Mouse (Mus musculus): Measurements from ENCODE around the gene Il9.
A peak's percentile ranks its signal among the peaks of the same experiment; 100 is the strongest.

Il9 gene

GRCm38 (mm10) chr13:56471951-56472350, 10.1 kb downstream of the Il9 start:
- no peak for DNase-seq (ENCODE audit: extremely low spot score, low spot score)

DNA sequence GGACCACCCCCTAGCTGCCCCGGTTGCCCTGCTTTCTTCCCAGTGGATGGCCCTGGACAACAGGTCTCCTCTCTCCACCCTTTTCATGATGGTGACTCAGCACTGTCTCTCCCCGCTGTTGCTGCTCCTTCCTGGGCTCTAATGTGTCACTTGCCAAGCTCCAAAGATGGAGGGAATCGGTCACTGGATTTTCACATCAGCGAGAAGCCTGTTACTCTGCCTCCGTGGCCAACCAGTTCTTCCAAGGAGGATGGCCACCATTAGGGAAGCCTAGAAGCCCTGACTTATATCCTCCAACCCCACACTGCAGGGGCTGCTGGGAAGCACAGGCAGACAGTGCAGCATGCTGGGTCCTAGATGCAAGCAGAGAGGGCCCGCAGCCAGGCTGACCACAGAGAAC, 10.8 kb downstream of the Il9 start:
- DNase-seq (ENCODE audit: extremely low spot score, low spot score) = no peak

DNA sequence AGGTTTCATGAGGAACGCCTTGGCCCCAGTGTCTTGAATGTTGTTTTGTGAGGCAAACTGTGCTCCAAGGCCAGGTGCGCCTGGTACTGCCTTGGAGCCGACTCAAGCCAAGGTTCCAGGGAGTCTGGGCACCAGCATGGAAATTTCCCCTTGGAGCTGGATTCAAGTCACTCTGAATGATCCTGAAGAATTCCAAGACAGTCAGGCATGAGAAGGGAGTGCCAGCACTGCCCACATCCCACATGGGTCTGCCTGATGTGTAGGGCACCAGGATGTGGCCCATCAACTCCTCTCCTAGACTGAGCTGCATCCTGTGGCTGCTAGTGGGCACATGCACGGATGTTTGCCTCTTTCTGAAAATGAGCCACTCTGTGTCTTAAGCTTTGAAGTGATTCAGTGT, 13.5 kb downstream of the Il9 start:
- no peak for DNase-seq (ENCODE audit: extremely low spot score, low spot score)

- no peak for DNase-seq (ENCODE audit: extremely low spot score, low spot score)
Measured at GRCm38 (mm10) chr13:56467786-56468185, 14.3 kb downstream of the Il9 start.

- no peak for DNase-seq (ENCODE audit: extremely low spot score, low spot score)
Measured at GRCm38 (mm10) chr13:56463750-56464149, 18.3 kb downstream of the Il9 start.

GRCm38 (mm10) chr13:56463261-56463660, 18.8 kb downstream of the Il9 start:
- no peak for DNase-seq (ENCODE audit: extremely low spot score, low spot score)

GRCm38 (mm10) chr13:56462791-56463190, 19.3 kb downstream of the Il9 start:
- no peak for DNase-seq (ENCODE audit: extremely low spot score, low spot score)

GRCm38 (mm10) chr13:56461460-56461859, 20.6 kb downstream of the Il9 start:
- DNase-seq (ENCODE audit: extremely low spot score, low spot score) = no peak

DNA sequence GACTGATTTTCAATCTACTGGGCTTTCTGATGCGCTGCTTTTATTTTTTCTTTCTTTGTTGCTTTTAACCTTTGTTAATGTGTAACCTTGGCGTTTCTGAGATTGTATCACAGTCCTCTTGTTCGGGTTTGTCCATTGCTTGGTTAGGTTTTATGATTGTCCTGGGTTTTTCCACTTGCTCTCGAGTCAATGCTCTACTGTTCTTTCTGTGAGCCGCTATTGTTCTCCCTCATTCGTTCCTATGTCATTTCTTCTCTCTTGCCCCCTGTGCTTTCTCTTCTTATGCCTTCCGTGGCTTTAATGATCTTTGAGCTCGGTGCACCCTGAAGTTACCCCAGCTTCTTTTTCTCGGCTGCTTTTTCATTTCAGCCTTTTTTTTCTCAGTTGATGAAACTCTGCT, 24.0 kb downstream of the Il9 start:
- no peak for DNase-seq (ENCODE audit: extremely low spot score, low spot score)

GRCm38 (mm10) chr13:56450035-56450434, 32.0 kb downstream of the Il9 start:
- DNase-seq (ENCODE audit: extremely low spot score, low spot score) = no peak

- no peak for DNase-seq (ENCODE audit: extremely low spot score, low spot score)
Measured at GRCm38 (mm10) chr13:56449239-56450030, 32.6 kb downstream of the Il9 start.

DNA sequence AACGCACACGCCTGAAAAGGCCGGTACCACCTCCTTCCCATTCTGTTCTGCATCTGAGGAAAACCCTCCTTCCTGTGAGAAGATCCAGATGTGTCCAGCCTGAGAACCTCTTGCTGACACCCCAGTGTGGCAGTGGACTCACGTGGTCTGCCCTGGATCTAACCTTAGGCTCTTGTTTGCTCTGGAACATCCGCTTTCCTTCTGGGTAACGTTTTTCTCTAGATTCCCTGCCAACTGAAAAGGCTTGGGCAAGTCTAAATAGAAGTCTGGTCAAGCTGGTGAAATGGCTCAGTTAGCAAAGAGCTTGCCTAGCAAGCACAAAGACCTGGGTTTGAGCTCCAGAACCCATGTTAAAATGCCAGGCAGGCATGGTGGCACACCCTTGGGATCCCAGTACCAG, 37.0 kb downstream of the Il9 start:
- DNase-seq (ENCODE audit: extremely low spot score, low spot score) = no peak

- no peak for DNase-seq (ENCODE audit: extremely low spot score, low spot score)
Measured at GRCm38 (mm10) chr13:56444112-56444511, 37.9 kb downstream of the Il9 start.

DNA sequence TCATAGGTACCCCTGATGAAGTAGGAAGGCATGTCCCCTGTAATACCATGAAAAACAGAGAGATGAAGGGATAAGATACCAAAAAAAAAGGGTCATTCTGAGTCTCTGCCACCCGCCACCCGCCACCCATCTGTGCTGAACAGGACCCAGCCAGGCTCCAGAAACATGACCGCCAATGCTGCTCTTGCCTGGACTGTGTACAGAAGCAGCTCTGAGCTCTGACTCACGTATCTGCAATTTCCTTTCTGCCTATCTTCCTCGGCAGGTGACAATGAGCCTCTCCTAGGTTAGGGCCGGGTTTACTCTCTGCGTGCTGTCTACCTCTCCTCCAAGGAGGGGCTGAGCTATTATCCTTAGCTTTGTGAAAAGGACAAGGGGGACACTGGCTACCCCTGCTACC, 38.6 kb downstream of the Il9 start:
- no peak for DNase-seq (ENCODE audit: extremely low spot score, low spot score)

DNA sequence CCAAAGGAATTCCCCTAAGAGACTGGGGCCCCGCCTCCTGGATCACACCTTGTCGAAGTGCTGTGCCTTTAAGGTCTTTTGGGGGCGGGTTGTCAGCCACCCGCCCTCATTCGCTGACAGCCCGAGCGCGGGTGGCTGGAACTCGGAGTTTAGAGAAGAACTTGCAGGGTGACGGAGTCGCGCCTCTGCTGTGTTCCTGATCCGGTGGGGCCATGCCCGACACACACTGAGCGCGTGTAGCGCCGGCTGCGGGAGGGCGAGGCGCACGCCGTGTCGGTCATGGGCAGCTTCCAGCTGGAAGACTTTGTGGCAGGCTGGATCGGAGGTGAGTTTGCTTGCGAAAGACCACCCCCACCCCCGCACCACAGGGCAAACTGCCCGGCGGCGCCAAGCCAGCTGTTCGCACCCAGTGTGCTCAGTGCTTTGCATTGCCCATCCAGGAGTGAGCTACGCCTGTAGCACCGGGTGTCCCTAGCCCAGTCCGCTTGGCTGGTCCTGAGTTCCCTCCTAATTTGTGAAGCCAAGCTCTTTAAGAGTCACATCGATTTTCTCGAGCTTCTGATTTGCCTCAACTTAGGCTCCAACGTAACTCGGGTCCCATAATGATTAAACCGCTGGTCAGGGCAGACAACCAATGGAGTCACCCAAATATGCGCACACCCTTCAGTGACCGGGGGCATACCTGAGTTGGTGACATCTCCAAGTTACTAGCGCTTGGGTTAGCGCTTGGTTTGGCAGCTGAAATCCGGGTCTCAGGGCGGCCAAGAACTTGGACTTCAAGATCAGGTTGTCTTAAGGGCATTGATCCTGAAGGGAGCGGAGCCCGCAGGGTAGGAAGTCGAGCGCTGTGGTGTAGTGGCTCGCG, 43.6 kb downstream of the Il9 start, which contains the start of gene Slc25a48:
TSS of gene Slc25a48 (plus strand) at position 145 of the 865 bp plus-strand sequence.
- DNase-seq (ENCODE audit: extremely low spot score, low spot score) = peak; percentile 44

- no peak for DNase-seq (ENCODE audit: extremely low spot score, low spot score)
Measured at GRCm38 (mm10) chr13:56435615-56436287, 46.3 kb downstream of the Il9 start.

- DNase-seq (ENCODE audit: extremely low spot score, low spot score) = no peak
Measured at GRCm38 (mm10) chr13:56434311-56434751, 47.7 kb downstream of the Il9 start.

DNA sequence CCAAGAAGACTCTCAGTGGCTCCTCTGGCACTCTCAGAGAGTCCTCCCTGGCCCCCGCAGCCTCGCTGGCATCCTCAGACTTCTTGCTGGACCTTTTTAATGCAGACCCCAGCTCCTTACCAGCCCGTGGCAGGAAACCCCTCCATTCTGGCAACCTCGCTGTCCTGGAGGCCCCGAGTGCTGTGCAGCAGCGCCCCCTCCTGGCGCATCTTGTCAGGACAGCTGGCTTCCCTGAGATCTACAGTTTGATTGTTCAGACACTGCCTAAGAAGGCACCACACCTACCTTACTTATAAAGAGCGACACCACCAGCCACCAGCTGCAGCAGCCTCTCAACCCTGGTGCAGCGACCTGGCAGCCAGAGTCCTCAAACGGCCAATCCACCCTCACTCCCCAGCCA, 48.6 kb downstream of the Il9 start:
- peak; percentile 89 for DNase-seq (ENCODE audit: extremely low spot score, low spot score)

DNA sequence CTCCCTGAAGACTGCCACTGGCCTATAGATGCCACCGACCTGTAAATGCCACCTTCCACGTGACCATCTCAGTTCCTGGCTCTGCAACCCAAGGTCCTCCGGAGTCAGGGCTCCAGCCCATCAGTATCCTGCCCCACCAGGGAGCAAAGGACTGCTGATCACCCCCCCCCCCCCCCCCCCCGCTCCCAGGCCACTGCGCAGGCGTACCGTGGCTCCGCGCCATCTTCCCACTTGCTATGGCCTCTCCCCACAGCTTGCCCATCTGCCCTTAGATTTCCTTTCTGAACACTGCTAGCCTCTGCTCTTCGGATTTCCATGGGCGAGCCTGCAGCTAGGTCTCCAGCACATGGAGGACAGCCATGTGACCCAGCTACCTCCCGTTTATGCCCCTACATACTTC, 49.5 kb downstream of the Il9 start:
- DNase-seq (ENCODE audit: extremely low spot score, low spot score) = no peak
